8 mouse cellular contexts compared by ENCODE assay signal in genomic region chr5:71095180-71095579, GRCm38 (mm10). TPM values are rescaled to one million over a fixed set of nuclear protein-coding genes. Genes with fewer than 3 reads are reported as not detected.
DNase-seq lines count a peak whose midpoint lies in the region; ATAC-seq lines count a peak whose summit lies in the region.

No protein-coding gene starts in this region.

- no peaks in the 10 kb centered on the region for H3K36me3 ChIP-seq in hindbrain, embryonic 12.5 days
- H3K36me3 ChIP-seq in neural tube, embryonic 15.5 days = no peaks in the 10 kb centered on the region

- H3K27ac ChIP-seq in hindbrain, embryonic 12.5 days = peak overlapping the region; percentile 81
- peak overlapping the region; percentile 90 for H3K27ac ChIP-seq in neural tube, embryonic 15.5 days (replicated peaks)

- H3K9ac ChIP-seq in hindbrain, embryonic 12.5 days = peak overlapping the region; percentile 79
- peak overlapping the region; percentile 86 for H3K9ac ChIP-seq in neural tube, embryonic 15.5 days (replicated peaks)

- 0% methylated on average over 19 of the region's 19 CpGs for WGBS in hindbrain, embryonic 12.5 days
- WGBS in neural tube, embryonic 15.5 days = under 1% methylated on average over 19 of the region's 19 CpGs

- peak; percentile 58 for ATAC-seq in hindbrain, embryonic 12.5 days (ENCODE audit: low FRiP score)
- peak; percentile 76 for ATAC-seq in neural tube, embryonic 15.5 days (ENCODE audit: low FRiP score)
- no peak for ATAC-seq in megakaryocyte-erythroid progenitor cell, adult 5-6 weeks (replicated peaks; ENCODE audit: low FRiP score, low TSS enrichment, poor library complexity, severe bottlenecking)

- H3K4me2 ChIP-seq in hindbrain, embryonic 12.5 days (replicated peaks) = peak overlapping the region; percentile 89
- H3K4me2 ChIP-seq in neural tube, embryonic 15.5 days = peak overlapping the region; percentile 81

- no peaks in the 10 kb centered on the region for H3K9me3 ChIP-seq in hindbrain, embryonic 12.5 days (replicated peaks)
- H3K9me3 ChIP-seq in neural tube, embryonic 15.5 days (replicated peaks) = no peaks in the 10 kb centered on the region

- intact Hi-C loops in heart, postnatal 10 days (cut with DNase I) = no loop called here
- intact Hi-C loops in heart, postnatal 25 days (cut with DNase I) = no loop called here
- intact Hi-C loops in left cerebral cortex, postnatal 25 days (cut with DNase I) = loop anchor here (5.0 to 10.0 kb wide), 4 partner anchors 42 to 1480 kb away; partner anchors contain the start of gene Gabrg1

- H3K27me3 ChIP-seq in hindbrain, embryonic 12.5 days = no peaks in the 10 kb centered on the region
- no peaks in the 10 kb centered on the region for H3K27me3 ChIP-seq in neural tube, embryonic 15.5 days (replicated peaks)

- H3K4me1 ChIP-seq in hindbrain, embryonic 12.5 days = no peaks in the 10 kb centered on the region
- peaks cover 24% of the 10 kb centered on the region for H3K4me1 ChIP-seq in neural tube, embryonic 15.5 days

- DNase-seq in heart, postnatal 10 days = peak; percentile 0 to 2
- no peak for DNase-seq in heart, postnatal 25 days (ENCODE audit: low spot score)
- peak; percentile 68 for DNase-seq in embryo, embryonic 10 days (ENCODE audit: low spot score)
- peak; percentile 69 to 76 for DNase-seq in left cerebral cortex, postnatal 25 days (ENCODE audit: low spot score in 2 of 2)
- DNase-seq in spleen, adult 12 weeks (ENCODE audit: low spot score) = no peak

- H3K4me3 ChIP-seq in hindbrain, embryonic 12.5 days = peak overlapping the region; percentile 81
- peak overlapping the region; percentile 79 for H3K4me3 ChIP-seq in neural tube, embryonic 15.5 days (replicated peaks)

RNA-seq across cellular contexts. Expression of gene Gabra2, which starts 0.5 kb away (rescaled TPM):
- not detected for total RNA-seq in heart, postnatal 10 days (2021)
- total RNA-seq in heart, postnatal 25 days (2021) = not detected
- 10.6 and 11.3 TPM in 2 replicates for polyA plus RNA-seq in hindbrain, embryonic 12.5 days (2016; fragmentation: Nextera tagmentation; extraction: Ambion mirVana)
- total RNA-seq in left cerebral cortex, postnatal 25 days (2021) = 10 to 100 TPM; 94.7 to 94.8 TPM
- 42.8 and 54.0 TPM in 2 replicates for polyA plus RNA-seq in neural tube, embryonic 15.5 days (2015; fragmentation: Nextera tagmentation; extraction: Ambion mirVana)
- not detected in 2 replicates for total RNA-seq in megakaryocyte-erythroid progenitor cell, adult 5-6 weeks (2014; fragmentation: Nextera tagmentation)
- total RNA-seq in megakaryocyte-erythroid progenitor cell, adult 5-6 weeks (2017) = not detected in 2 replicates

Comparison
In these comparisons a context has a peak if more than half of its experiments do, and no peak if none do; other contexts are left out.
1. DNase-seq: peak in heart, postnatal 10 days (2 of 2), embryo, embryonic 10 days (single experiment) and left cerebral cortex, postnatal 25 days (2 of 2); none in heart, postnatal 25 days (single experiment) and spleen, adult 12 weeks (single experiment).
2. RNA of gene Gabra2, which starts 0.5 kb away (total RNA-seq): 94.7 to 94.8 TPM in left cerebral cortex, postnatal 25 days; not detected in heart, postnatal 25 days, not detected in heart, postnatal 10 days and not detected in megakaryocyte-erythroid progenitor cell, adult 5-6 weeks; every median in the first group is over 10 times any median in the second.